Mouse (Mus musculus): ENCODE data around the gene 9930111J21Rik1. TPM values are rescaled to one million over a fixed set of nuclear protein-coding genes. Genes with fewer than 3 reads are reported as not detected.
"Not testable (repeated sequence)": the region's sequence is repeated elsewhere in the genome, so short reads cannot be mapped to it uniquely, and the experiment has no call there.

Gene 9930111J21Rik1
- polyA plus RNA-seq, 1 experiment from 2014 or later, result 0.30 TPM

DNA sequence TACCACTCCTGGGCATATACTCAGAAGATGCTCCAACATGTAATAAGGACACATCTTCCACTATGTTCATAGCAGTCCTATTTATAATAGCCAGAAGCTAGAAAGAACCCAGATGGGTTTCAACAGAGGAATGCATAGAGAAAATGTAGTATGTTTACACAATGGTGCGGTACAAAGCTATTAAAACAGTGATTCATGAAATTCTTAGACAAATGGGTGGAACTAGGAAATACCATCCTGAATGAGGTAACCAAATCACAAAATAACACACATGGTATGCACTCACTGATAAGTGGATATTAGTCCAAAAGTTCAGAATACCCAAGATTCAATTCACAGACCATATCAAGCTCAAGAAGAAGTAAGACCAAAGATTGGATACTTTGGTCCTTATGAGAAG lies 4.5 kb downstream of the 9930111J21Rik1 start:
- H3K9me3 ChIP-seq; DNase-seq (ENCODE audit: low spot score); H3K4me3 ChIP-seq; H3K27ac ChIP-seq (replicated peaks); H3K27me3 ChIP-seq (replicated peaks; ENCODE audit: low read depth, poor library complexity, severe bottlenecking); H3K36me3 ChIP-seq (replicated peaks); H3K4me1 ChIP-seq: not testable (repeated sequence)
- no CpG with 5 or more reads among the region's 1 CpGs for WGBS

DNA sequence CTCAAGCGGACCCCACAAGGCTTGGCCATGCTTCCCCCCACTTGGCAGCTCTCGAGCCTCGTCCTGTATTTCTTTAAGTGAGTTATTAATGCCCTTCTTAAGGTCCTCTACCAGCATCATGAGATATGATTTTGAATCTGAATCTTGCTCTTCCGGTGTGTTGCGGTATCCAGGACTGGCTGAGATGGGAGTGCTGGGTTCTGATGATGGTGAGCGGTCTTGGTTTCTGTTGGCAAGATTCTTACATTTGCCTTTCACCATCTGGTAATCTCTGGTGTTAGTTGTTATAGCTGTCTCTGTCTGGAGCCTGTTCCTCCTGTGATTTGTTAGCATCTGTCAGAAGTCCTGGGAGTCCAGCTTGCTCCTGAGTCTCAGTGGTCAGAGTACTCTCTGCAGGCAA lies 33.1 kb downstream of the 9930111J21Rik1 start, which contains the start of gene Psme2b:
Gene Psme2b (minus strand): TSS at position 101 of the 400 bp plus-strand sequence.
- 92% methylated on average over 6 of the region's 6 CpGs for WGBS
- not testable (repeated sequence) for H3K9me3 ChIP-seq; H3K4me1 ChIP-seq; H3K4me3 ChIP-seq; DNase-seq (ENCODE audit: low spot score); H3K27ac ChIP-seq (replicated peaks); H3K36me3 ChIP-seq (replicated peaks); H3K27me3 ChIP-seq (replicated peaks; ENCODE audit: low read depth, poor library complexity, severe bottlenecking)

- not testable (repeated sequence) for H3K4me3 ChIP-seq; DNase-seq (ENCODE audit: low spot score); H3K4me1 ChIP-seq; H3K36me3 ChIP-seq (replicated peaks); H3K27ac ChIP-seq (replicated peaks); H3K27me3 ChIP-seq (replicated peaks; ENCODE audit: low read depth, poor library complexity, severe bottlenecking); H3K9me3 ChIP-seq
These were observed 39.9 kb downstream of the 9930111J21Rik1 start for GRCm38 (mm10) chr11:48939286-48939685.

GRCm38 (mm10) chr11:48935291-48935690 lies 43.9 kb downstream of the 9930111J21Rik1 start:
- not testable (repeated sequence) for H3K36me3 ChIP-seq (replicated peaks); H3K9me3 ChIP-seq; H3K27ac ChIP-seq (replicated peaks); DNase-seq (ENCODE audit: low spot score); H3K27me3 ChIP-seq (replicated peaks; ENCODE audit: low read depth, poor library complexity, severe bottlenecking); H3K4me3 ChIP-seq; H3K4me1 ChIP-seq
- WGBS, result 80% methylated on average over 1 of the region's 3 CpGs

GRCm38 (mm10) chr11:48933923-48934322 lies 45.3 kb downstream of the 9930111J21Rik1 start:
- H3K4me3 ChIP-seq; H3K27ac ChIP-seq (replicated peaks); H3K36me3 ChIP-seq (replicated peaks); DNase-seq (ENCODE audit: low spot score); H3K27me3 ChIP-seq (replicated peaks; ENCODE audit: low read depth, poor library complexity, severe bottlenecking); H3K4me1 ChIP-seq; H3K9me3 ChIP-seq: not testable (repeated sequence)
- WGBS, result 85% methylated on average over 1 of the region's 1 CpGs

- H3K27me3 ChIP-seq (replicated peaks; ENCODE audit: low read depth, poor library complexity, severe bottlenecking); DNase-seq (ENCODE audit: low spot score); H3K4me3 ChIP-seq; H3K4me1 ChIP-seq; H3K27ac ChIP-seq (replicated peaks); H3K9me3 ChIP-seq; H3K36me3 ChIP-seq (replicated peaks): not testable (repeated sequence)
- 85% methylated on average over 1 of the region's 1 CpGs for WGBS
These were observed 45.8 kb downstream of the 9930111J21Rik1 start for GRCm38 (mm10) chr11:48933422-48933821.

DNA sequence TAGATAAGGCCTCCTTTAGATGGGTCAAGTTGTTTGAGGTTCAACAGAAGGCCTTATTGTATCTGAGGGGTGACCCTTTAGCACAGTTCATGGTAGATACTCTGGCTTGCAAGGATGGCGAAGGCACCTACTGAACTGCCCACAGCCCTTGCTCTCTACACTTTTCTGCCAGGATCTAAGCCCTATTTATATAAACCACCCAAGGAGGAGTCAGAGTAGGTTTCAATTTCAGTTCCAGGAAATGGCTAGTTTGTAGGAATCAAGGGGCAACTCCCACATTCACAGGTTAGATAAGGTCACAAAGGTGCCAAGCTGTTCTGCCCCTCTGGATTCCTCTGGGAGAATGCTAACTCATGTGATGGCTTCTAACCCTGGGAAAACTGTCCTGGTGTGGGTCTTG lies 51.1 kb downstream of the 9930111J21Rik1 start:
- 85% methylated on average over 1 of the region's 1 CpGs for WGBS
- H3K27ac ChIP-seq (replicated peaks), result not testable (repeated sequence)

DNA sequence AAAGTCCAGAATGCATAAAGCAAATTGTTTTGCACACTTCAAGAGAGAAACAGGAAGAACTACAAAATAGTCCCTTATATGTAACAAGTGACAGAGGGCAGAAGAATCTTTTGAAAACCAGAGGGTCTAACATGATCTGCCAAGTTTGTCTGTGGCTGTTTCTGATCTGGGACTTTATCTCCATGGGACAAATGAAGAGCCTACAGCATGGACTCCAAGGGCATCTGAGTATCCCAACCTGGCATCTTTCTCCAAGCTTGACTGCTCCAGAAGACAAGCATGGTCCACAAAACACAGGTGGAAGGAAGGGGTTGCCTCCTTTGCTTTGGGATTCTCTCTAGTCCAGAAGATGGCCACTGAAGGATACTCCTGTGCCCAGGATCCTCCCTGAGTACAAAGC lies 52.8 kb downstream of the 9930111J21Rik1 start:
- DNase-seq (ENCODE audit: low spot score); H3K4me1 ChIP-seq; H3K27me3 ChIP-seq (replicated peaks; ENCODE audit: low read depth, poor library complexity, severe bottlenecking); H3K27ac ChIP-seq (replicated peaks); H3K36me3 ChIP-seq (replicated peaks); H3K4me3 ChIP-seq; H3K9me3 ChIP-seq: not testable (repeated sequence)

More for the DNA sequence above, 51.1 kb downstream of the 9930111J21Rik1 start:
- not testable (repeated sequence) for H3K27me3 ChIP-seq (replicated peaks; ENCODE audit: low read depth, poor library complexity, severe bottlenecking); H3K36me3 ChIP-seq (replicated peaks); H3K4me3 ChIP-seq; H3K9me3 ChIP-seq; DNase-seq (ENCODE audit: low spot score); H3K4me1 ChIP-seq

GRCm38 (mm10) chr11:48923818-48924217 lies 55.4 kb downstream of the 9930111J21Rik1 start:
- not testable (repeated sequence) for H3K9me3 ChIP-seq; DNase-seq (ENCODE audit: low spot score); H3K4me3 ChIP-seq; H3K27ac ChIP-seq (replicated peaks); H3K4me1 ChIP-seq; H3K36me3 ChIP-seq (replicated peaks); H3K27me3 ChIP-seq (replicated peaks; ENCODE audit: low read depth, poor library complexity, severe bottlenecking)
- 89% methylated on average over 5 of the region's 5 CpGs for WGBS

- Histone ChIP-seq H3K36me3 (replicated peaks) (no peaks in the 10 kb centered on the region), H3K27ac (replicated peaks) (no peak overlapping the region), H3K27me3 (replicated peaks; ENCODE audit: low read depth, poor library complexity, severe bottlenecking) (no peaks in the 10 kb centered on the region), H3K4me1 (no peaks in the 10 kb centered on the region), H3K9me3 (no peaks in the 10 kb centered on the region), H3K4me3 (no peak overlapping the region)
- WGBS, result 90% methylated on average over 3 of the region's 3 CpGs
- no peak for DNase-seq (ENCODE audit: low spot score)
These were observed 60.8 kb downstream of the 9930111J21Rik1 start for GRCm38 (mm10) chr11:48918380-48918779.

DNA sequence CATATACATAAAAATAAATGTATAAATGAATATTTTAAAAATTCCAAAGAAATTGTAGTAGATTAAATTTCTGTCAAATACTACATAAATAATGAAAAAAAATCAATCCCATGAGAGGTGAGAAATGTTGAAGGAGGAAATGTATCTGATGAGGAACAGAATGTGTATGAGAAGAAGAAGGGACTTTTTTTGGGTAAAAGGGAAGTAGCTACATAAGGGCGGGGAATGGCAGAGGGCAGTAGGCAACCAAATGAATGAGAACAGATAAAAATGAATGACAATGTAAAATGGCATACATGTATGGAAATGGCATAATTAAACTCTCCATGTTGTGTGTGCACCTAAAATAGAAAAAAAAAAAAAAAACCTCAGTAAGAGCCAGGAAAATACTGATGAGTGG lies 65.6 kb downstream of the 9930111J21Rik1 start:
- Histone ChIP-seq H3K4me3 (no peak overlapping the region), H3K36me3 (replicated peaks) (no peaks in the 10 kb centered on the region), H3K4me1 (no peaks in the 10 kb centered on the region), H3K27me3 (replicated peaks; ENCODE audit: low read depth, poor library complexity, severe bottlenecking) (no peaks in the 10 kb centered on the region), H3K27ac (replicated peaks) (no peak overlapping the region), H3K9me3 (no peaks in the 10 kb centered on the region)
- DNase-seq (ENCODE audit: low spot score), result no peak
- 86% methylated on average over 1 of the region's 1 CpGs for WGBS

DNA sequence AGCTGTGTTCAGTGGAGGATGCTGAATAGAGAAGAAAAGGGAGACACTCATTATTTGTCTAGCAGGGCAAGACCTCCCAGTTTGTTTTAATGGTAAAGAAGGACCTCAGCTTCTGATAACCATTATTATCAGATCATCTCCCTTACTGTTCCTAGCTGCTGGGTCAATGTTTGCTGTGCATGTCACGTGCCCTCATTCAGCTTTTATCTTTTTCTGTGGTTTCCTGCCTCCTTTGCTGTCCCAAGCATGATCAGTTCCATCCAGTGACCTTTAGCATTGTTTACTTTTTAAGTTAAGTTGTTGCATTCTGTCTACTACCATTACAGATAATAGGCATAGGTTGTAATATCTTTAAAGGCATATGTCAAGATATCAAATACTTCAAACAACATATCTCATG lies 70.7 kb downstream of the 9930111J21Rik1 start:
- Histone ChIP-seq H3K27me3 (replicated peaks; ENCODE audit: low read depth, poor library complexity, severe bottlenecking) (no peaks in the 10 kb centered on the region), H3K27ac (replicated peaks) (no peak overlapping the region), H3K9me3 (no peaks in the 10 kb centered on the region), H3K36me3 (replicated peaks) (no peaks in the 10 kb centered on the region), H3K4me1 (no peaks in the 10 kb centered on the region), H3K4me3 (no peak overlapping the region)
- DNase-seq (ENCODE audit: low spot score), result no peak
- 55% methylated on average over 1 of the region's 1 CpGs for WGBS

DNA sequence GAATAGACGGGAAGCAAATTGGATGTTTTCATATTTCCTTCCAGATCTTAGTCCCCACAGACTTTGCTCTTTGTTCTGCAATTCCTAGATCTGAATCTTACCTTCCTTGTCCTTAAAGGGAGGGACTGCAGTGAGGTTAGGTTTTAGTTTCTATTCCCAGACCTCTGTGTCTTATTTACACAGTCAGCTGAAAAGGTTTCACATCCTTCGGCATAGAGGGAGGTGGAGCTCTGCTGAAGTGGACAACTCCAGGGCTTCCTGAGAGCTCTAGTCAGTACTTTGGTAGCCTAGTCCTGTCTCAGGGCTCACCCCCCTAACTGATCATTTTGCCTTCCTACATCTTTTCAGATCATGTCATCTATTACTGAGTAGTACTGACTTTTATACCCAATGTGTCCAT lies 77.2 kb downstream of the 9930111J21Rik1 start, which contains the start of gene Gm5431:
Gene Gm5431 (minus strand): TSS at position 194 of the 400 bp plus-strand sequence.
- Histone ChIP-seq H3K27ac (replicated peaks) (no peak within 1 kb of the TSS), H3K4me1 (no peaks in the 10 kb centered on the region), H3K27me3 (replicated peaks; ENCODE audit: low read depth, poor library complexity, severe bottlenecking) (no peaks in the 10 kb centered on the region), H3K9me3 (no peaks in the 10 kb centered on the region), H3K36me3 (replicated peaks) (no peaks in the 10 kb centered on the region), H3K4me3 (no peak within 1 kb of the TSS)
- DNase-seq (ENCODE audit: low spot score), result no peak
- WGBS, result 72% methylated on average over 2 of the region's 2 CpGs

DNA sequence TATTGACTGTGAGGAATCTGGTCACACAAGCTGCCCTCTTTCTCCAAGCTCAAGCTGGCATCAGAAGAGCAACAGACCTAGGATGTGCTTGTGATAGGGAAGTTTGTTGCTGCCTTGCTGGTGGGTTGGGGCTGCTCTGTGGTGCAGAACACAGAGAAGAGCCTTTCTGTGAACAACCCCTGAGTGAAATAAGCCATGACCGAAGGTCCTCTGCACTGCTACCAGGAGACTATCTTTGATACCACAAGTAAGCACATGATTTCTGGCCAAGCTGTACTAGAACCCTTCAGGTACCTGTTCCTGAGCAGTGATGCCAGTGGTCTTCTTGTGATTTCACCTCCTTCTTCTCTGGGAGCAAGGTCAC lies 77.6 kb downstream of the 9930111J21Rik1 start:
- not testable (repeated sequence) for DNase-seq (ENCODE audit: low spot score); H3K27me3 ChIP-seq (replicated peaks; ENCODE audit: low read depth, poor library complexity, severe bottlenecking); H3K4me3 ChIP-seq; H3K4me1 ChIP-seq; H3K9me3 ChIP-seq; H3K36me3 ChIP-seq (replicated peaks); H3K27ac ChIP-seq (replicated peaks)
- WGBS, result 96% methylated on average over 1 of the region's 1 CpGs
